Mouse (Mus musculus) midbrain, postnatal 0 days (tissue): ENCODE results near the gene Golph3l. TPM values are rescaled to one million over a fixed set of nuclear protein-coding genes. Genes with fewer than 3 reads are reported as not detected.
"Not testable (repeated sequence)": the region's sequence is repeated elsewhere in the genome, so short reads cannot be mapped to it uniquely, and the experiment has no call there.

Experiments used
- ATAC-seq: fragments of 200-750 bp; cut with Nextera tagmentation; 2 replicates; pipeline ENCODE4 v1.8.0; 2017; ENCODE audit warnings: moderate number of reproducible peaks, mild to moderate bottlenecking, moderate TSS enrichment, moderate library complexity; ENCODE audit not compliant: low FRiP score
- DNase-seq: peaks from one replicate; pipeline ENCODE4 v3.0.0-alpha.2; 2015; ENCODE audit warnings: low spot score
- H3K27ac ChIP-seq: fragments of 300-500 bp; sonication (generic); 2 replicates; pipeline ENCODE4 v1.5.1; 2014; ENCODE audit warnings: low read depth, mild to moderate bottlenecking, low read length, mixed read lengths
- H3K27me3 ChIP-seq: fragments of 300-500 bp; sonication (generic); 2 replicates; pipeline ENCODE4 v1.6.1; 2014; ENCODE audit warnings: low read length, control low read depth, mixed read lengths; ENCODE audit not compliant: insufficient read depth
- H3K36me3 ChIP-seq: fragments of 300-500 bp; sonication (generic); 2 replicates; pipeline ENCODE4 v1.6.1; 2014; ENCODE audit warnings: low read length, control low read depth, mixed read lengths; ENCODE audit not compliant: insufficient read depth
- H3K4me1 ChIP-seq: fragments of 300-500 bp; sonication (generic); 2 replicates; pipeline ENCODE4 v1.6.1; 2014; ENCODE audit warnings: mild to moderate bottlenecking, control low read depth, antibody characterized with exemption, low read length, mixed read lengths; ENCODE audit not compliant: insufficient read depth
- H3K4me2 ChIP-seq: fragments of 300-500 bp; sonication (generic); 2 replicates; pipeline ENCODE4 v1.6.1; 2014; ENCODE audit warnings: low read depth, mild to moderate bottlenecking, low read length, mixed read lengths; ENCODE audit not compliant: poor library complexity, severe bottlenecking
- H3K4me3 ChIP-seq: fragments of 300-500 bp; sonication (generic); 2 replicates; pipeline ENCODE4 v1.5.1; 2014; ENCODE audit warnings: low read depth, mild to moderate bottlenecking, low read length, moderate library complexity
- H3K9ac ChIP-seq: fragments of 300-500 bp; sonication (generic); replicated peaks from 2 replicates; pipeline ENCODE4 v1.6.1; 2014; ENCODE audit warnings: mild to moderate bottlenecking, low read length, moderate library complexity, mixed read lengths; ENCODE audit not compliant: poor library complexity, severe bottlenecking
- H3K9me3 ChIP-seq: fragments of 300-500 bp; sonication (generic); 2 replicates; pipeline ENCODE4 v1.6.1; 2016; ENCODE audit warnings: low read length, control low read depth
- CTCF ChIP-seq: IDR thresholded peaks from 2 replicates; pipeline ENCODE4 v1.5.1; 2016; ENCODE audit warnings: antibody characterized with exemption, mild to moderate bottlenecking
- WGBS: fragments of 180-500 bp; shearing (Covaris S2); extraction: QIAGEN DNeasy Blood & Tissue Kit; methylation state at CpG from one replicate; pipeline ENCODE4 v1.1.7; 2014; 5-methylcytosine and 5-hydroxymethylcytosine counted together
- polyA plus RNA-seq: library from polyadenylated mRNA; unstranded; fragments of >200 nt; fragmentation: Nextera tagmentation; extraction: Ambion mirVana; gene quantifications from 2 replicates; pipeline ENCODE4 v1.2.1, GENCODE M21; 2015
- total RNA-seq: library from RNA; depleted of rRNA; stranded (reverse); fragments of >200 nt; gene quantifications from 2 replicates; pipeline ENCODE4 v1.2.3, GENCODE M21; 2014

Gene Golph3l
- total and polyA plus RNA-seq, 2 experiments from 2014 or later: 18.8 to 22.2 TPM

DNA sequence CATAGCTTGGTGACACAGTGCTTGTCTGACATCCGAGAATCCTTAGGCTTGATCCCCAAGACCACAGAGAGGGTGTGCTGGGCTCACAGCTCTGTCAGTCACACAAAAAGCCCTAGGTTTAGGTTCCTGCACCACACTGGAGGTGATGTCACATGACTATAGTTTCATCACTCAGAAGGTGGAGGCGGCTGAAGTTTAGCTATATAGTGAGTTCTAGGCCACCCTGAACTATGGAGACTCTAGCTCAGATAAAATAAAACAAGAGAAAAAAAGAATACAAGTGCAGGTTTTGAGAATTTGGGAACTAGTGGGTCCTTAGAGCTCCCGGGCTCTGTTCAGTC, 62.3 kb downstream of the Golph3l start:
- ATAC-seq (no peak), DNase-seq (no peak)
- no peak overlapping the region for H3K4me3 ChIP-seq
- no peak overlapping the region for H3K4me2 ChIP-seq
- TF ChIP-seq CTCF: no peak
- no peak overlapping the region for H3K27ac ChIP-seq
- WGBS: 90% methylated on average over 3 of the region's 3 CpGs
- H3K27me3 ChIP-seq: no peaks in the 10 kb centered on the region
- no peaks in the 10 kb centered on the region for H3K36me3 ChIP-seq
- H3K9ac ChIP-seq: no peak overlapping the region
- no peaks in the 10 kb centered on the region for H3K9me3 ChIP-seq
- peaks cover 5% of the 10 kb centered on the region; the same call in 1 of the 2 replicates for H3K4me1 ChIP-seq

DNA sequence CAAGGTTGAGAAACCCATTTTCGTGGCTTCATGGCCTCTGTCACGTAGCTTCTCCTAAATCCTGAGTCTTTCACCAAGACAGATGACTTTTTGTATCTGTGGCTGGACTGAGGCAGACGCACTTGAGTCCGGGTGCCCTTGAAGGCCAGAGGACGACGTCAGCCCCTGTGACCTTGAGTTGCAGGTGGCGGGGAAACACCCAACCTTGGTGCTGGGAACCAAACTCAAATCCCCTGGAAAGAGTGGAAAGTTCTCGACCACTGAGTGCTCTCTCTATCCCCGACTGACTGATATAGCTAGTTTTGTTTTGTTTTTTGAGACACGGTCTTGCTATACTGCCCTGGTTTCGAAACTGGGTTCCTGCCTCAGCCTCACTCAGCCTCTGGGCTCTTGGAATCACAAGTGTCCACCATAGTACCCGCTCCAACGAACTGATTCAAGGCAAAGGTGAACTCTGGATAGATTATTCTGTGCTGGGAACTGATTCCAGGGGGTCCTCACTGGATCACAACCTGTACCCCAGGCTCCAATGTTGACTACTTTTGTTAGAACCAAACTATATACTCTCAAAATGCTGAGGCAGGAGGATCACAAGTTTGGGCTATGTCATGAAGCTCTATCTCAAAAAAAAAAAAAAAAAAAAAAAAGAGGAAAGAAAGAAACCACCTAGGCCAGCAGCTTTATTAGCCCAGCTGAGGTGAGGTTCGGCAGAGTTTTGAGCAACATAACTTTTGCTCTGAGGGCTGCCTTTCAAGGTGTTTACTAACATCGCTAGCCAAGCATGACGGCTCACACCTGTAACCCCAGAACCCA, 62.9 kb downstream of the Golph3l start:
- no peak overlapping the region for H3K4me3 ChIP-seq
- no peaks in the 10 kb centered on the region for H3K36me3 ChIP-seq
- WGBS: 91% methylated on average over 16 of the region's 16 CpGs
- H3K9me3 ChIP-seq: no peaks in the 10 kb centered on the region
- ATAC-seq (no peak), DNase-seq (no peak)
- H3K9ac ChIP-seq: no peak overlapping the region
- no peaks in the 10 kb centered on the region for H3K27me3 ChIP-seq
- no peak overlapping the region for H3K27ac ChIP-seq
- no peak overlapping the region for H3K4me2 ChIP-seq
- H3K4me1 ChIP-seq: peaks cover 5% of the 10 kb centered on the region; the same call in 1 of the 2 replicates
- TF ChIP-seq CTCF: no peak

DNA sequence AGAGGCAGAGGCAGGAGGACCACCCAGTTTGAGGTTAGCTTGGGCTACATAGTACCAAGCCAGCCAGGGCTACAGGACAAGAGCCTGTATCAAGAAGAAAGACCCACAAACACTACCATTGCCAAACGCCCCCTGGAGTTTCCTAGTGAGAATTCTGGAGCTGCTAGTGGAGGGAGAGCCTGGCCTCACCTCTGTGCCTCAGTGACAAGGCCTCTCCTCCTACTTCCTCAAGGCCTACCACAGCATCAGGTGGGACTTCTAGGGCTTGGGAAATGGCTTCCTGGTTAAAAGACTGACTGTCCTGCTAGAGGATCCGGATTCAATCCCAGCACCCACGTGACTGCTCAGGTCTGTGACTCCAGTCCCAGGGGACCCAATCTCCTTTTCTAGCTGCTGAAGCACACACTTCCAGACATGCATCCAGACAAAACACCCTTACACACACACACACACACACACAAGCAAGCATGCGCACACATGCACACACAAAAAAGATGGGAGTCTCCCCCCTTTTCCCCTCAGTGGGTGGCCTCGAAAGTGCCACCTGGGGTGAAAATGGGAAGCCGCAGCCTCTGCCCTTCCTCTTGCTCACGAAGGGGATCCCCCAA, 63.6 kb downstream of the Golph3l start:
- no peaks in the 10 kb centered on the region for H3K36me3 ChIP-seq
- no peaks in the 10 kb centered on the region for H3K9me3 ChIP-seq
- DNase-seq: no peak
- no peaks in the 10 kb centered on the region for H3K27me3 ChIP-seq
- H3K27ac ChIP-seq: no peak overlapping the region
- H3K9ac ChIP-seq: no peak overlapping the region
- H3K4me3 ChIP-seq: no peak overlapping the region
- 59% methylated on average over 7 of the region's 7 CpGs for WGBS
- peaks cover 5% of the 10 kb centered on the region; the same call in 1 of the 2 replicates for H3K4me1 ChIP-seq
- no peak overlapping the region for H3K4me2 ChIP-seq
- no peak for TF ChIP-seq CTCF
- no peak for ATAC-seq

DNA sequence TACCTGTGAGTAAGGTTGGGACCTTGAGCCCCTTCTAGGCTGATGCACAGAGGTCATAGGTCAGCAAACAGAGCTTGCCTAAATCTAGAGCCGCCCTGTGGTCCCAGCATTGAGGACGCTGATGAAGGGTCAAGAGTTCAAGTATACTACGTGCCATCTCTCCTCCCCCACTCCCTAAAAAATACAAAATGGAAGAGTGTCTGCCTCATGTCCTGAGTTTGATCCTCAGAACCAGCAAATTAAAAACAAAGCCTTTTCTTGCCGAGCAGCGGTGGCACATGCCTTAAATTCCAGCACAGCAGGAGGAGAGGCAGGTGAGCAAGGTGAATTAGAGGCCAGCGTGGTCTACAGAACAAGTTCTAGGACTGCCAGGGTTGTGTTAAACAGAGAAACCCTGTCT, 64.1 kb downstream of the Golph3l start:
- Histone ChIP-seq H3K9me3 (no peaks in the 10 kb centered on the region), H3K4me1 (peaks cover 8% of the 10 kb centered on the region; the same call in 1 of the 2 replicates), H3K27me3 (no peaks in the 10 kb centered on the region), H3K4me3 (no peak overlapping the region), H3K36me3 (no peaks in the 10 kb centered on the region), H3K9ac (no peak overlapping the region), H3K4me2 (no peak overlapping the region), H3K27ac (no peak overlapping the region)
- no peak for TF ChIP-seq CTCF
- WGBS: 19% methylated on average over 6 of the region's 6 CpGs
- DNase-seq: no peak
- no peak for ATAC-seq

DNA sequence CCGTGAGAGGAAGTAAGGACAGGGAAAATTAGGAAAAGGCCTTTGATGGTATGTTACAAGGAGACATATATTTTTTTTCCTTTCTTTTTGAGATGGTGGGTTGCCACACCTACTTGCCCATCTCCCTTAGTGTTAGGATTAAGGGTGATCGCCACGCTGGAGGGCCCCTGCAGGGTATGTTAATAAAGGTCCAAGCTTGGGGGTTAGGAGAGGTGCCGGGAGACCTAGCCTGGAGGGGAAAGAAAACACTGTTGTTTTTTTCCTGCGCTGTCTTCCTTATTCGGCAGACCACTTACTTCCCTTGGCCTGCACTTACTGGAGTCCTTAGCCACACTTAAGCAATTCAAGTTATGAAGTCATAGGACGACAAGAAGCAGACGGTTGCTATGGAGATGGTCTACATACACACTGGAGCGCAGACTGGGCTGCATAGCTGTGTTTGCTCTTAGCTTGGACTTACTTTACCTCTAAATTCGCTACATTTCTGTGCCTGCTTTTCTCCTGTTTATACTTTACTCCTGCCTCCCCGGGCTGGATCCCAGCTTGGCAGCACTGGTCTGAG, 64.8 kb downstream of the Golph3l start:
- Histone ChIP-seq H3K4me3 (no peak overlapping the region), H3K27ac (no peak overlapping the region), H3K36me3 (no peaks in the 10 kb centered on the region), H3K9ac (no peak overlapping the region), H3K4me1 (peaks cover 10% of the 10 kb centered on the region; the same call in 1 of the 2 replicates), H3K27me3 (no peaks in the 10 kb centered on the region), H3K4me2 (no peak overlapping the region; the same call in 1 of the 2 replicates), H3K9me3 (no peaks in the 10 kb centered on the region)
- ATAC-seq (no peak), DNase-seq (peak; percentile 41)
- 17% methylated on average over 11 of the region's 11 CpGs for WGBS
- TF ChIP-seq CTCF: no peak

DNA sequence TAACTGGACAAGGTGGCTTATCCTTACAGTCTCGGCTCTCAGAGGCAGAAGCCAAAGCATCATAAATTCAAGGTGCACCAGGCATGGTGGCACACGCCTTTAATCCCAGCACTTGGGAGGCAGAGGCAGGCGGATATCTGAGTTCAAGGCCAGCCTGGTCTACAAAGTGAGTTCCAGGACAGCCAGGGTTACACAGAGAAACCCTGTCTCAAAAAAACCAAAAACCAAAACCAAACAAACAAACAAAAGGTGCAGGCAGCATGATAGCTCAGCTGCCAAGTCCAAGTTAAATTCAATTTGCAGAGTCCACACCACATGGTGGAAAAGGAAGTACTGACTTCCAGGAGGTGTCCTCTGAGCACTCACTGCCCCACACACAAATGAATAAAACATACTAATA, 65.6 kb downstream of the Golph3l start:
- H3K9ac ChIP-seq, DNase-seq, H3K27me3 ChIP-seq, H3K36me3 ChIP-seq, H3K4me3 ChIP-seq, H3K9me3 ChIP-seq, H3K27ac ChIP-seq, ATAC-seq, H3K4me2 ChIP-seq: not testable (repeated sequence)
- peaks cover 10% of the 10 kb centered on the region; the same call in 1 of the 2 replicates for H3K4me1 ChIP-seq
- WGBS: 90% methylated on average over 3 of the region's 3 CpGs
